Mouse (Mus musculus): ENCODE data around the gene Gckr.

Gckr gene

GRCm38 (mm10) chr5:31297047-31297757 is at the start of gene Gckr:
TSS of gene Gckr (plus strand) at chr5:31297443.
- peak; percentile 18 for DNase-seq

DNA sequence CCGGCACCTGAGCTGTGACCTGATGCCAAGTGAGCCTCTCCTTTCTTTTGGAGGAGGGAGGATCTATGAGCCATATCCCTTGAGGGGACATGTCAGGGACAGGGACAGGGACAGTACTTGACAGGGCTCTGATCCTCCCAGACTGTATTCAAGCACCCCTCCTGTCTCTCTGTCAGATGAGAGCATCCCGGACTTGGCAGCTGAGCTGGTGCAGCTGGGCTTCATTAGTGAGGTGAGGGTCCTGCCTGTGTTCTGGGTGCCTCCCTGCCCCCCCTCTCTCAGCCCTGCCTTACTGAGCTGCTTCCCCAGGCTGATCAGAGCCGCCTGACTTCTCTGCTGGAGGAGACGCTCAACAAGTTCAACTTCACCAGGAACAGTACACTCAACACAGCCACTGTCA is 46.5 kb upstream of the Gckr start:
- DNase-seq, result no peak

DNA sequence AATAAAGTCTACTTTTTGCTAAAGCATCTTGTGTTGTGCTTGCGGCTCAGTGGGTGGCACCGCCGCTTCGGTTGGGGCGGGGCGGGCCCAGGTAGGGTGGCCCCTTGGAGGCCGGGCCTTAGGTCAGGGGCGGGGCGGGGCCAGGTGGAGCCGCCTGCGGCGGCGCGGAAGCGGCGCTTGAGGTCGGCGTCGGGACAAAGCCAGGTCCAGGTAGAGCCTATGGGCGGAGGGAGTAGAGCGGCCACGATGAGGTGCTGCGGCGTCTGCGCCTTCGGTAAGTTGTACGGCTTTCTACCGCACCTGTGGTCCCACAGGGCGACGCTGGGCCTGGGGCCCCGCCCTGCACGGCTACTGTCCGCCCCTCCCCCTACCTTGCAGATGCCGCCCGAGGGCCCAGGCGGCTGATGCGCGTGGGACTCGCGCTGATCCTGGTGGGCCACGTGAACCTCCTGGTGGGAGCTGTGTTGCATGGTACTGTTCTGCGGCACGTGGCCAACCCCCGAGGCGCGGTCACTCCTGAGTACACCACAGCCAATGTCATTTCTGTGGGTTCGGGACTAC is 45.6 kb upstream of the Gckr start, which contains the start of gene Krtcap3:
Gene Krtcap3 (plus strand): TSS at position 151 of the 561 bp plus-strand sequence.
- peak; percentile 38 for DNase-seq

- no peak for DNase-seq
Measured at GRCm38 (mm10) chr5:31252151-31252550, 45.1 kb upstream of the Gckr start.

- DNase-seq, result no peak
Measured at GRCm38 (mm10) chr5:31252795-31253545, 44.3 kb upstream of the Gckr start.

- no peak for DNase-seq
Measured at GRCm38 (mm10) chr5:31253806-31254205, 43.4 kb upstream of the Gckr start.

- no peak for DNase-seq
Measured at GRCm38 (mm10) chr5:31254452-31254851, 42.8 kb upstream of the Gckr start.

DNA sequence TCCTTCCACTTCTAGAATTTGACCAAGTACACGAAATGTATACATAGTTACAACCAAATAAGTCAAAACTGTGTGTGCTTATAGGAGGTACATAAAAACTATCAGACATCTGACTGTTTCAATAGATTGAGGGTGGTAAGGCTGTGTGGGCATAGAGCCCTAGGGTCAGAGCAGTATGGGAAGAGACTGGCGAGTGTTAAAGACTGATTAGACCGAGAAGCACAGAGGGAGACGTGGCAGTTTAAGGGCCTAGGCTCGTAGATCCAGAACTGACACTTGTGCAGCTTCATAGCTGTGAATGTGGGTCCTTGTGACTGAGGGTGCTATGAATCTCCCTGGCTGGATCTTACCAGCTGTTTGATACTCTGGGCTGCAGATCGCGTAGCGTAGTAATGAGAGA is 42.3 kb upstream of the Gckr start:
- DNase-seq, result no peak

- no peak for DNase-seq
Measured at GRCm38 (mm10) chr5:31255381-31255780, 41.9 kb upstream of the Gckr start.

DNA sequence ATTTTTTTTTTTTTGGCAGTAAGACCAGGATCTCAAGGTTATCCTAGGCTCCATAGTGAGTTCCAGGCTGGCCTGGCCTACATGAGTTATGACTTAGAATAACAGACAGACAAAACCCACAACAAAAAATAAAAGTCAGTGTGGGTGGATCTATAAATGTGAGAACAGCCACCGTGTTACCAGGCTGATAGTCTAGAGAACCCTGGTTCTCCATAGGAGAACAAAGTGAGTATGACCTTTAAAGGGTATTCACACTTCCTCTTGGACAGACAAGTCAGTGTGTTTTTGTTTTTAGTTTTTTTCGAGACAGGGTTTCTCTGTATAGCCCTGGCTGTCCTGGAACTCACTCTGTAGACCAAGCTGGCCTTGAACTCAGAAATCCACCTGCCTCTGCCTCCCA is 41.3 kb upstream of the Gckr start:
- DNase-seq, result no peak

- DNase-seq, result no peak
Measured at GRCm38 (mm10) chr5:31257616-31258015, 39.6 kb upstream of the Gckr start.

DNA sequence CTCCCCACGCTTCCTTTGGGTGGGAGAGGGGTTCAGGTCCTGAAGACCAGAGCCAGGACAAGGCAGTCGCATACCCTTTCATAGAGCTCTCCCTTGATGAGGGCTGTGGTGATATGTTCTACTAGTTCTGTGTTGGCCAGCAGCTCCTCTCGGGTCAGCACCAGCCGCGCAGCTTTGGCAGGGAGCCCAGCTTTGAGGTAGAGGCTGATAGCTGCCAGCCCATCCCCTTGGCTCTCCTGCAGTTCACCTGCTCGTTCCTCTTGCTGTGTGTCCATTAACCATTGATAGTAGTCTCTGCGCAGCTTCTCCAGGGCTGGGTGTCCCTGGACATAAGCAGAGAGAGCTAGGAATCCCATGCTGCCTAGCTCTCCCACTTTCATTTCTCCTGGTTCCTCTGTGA is 31.1 kb upstream of the Gckr start:
- DNase-seq, result no peak

- DNase-seq, result no peak
Measured at GRCm38 (mm10) chr5:31267686-31268085, 29.6 kb upstream of the Gckr start.

DNA sequence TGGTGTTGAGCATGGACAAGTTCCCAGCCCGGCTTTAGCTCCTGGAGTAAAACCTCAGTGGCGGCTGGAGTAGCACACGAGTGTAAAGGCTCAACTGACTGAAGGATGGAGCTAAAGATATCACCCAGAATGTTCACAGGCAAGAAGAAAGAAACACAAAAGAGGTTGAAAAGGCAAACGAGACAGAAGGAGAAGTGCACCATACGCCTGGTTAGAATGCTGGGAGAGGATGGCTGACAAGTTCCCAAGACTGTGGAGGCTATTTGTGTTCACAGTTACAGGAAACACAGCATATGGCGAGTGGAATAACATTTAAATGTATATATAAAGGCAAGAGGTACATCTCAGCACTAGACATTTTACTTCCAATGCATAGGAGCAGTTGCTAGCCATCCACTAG is 24.2 kb upstream of the Gckr start:
- no peak for DNase-seq

- DNase-seq, result no peak
Measured at GRCm38 (mm10) chr5:31279245-31279988, 17.8 kb upstream of the Gckr start.

GRCm38 (mm10) chr5:31288225-31288624 is 9.0 kb upstream of the Gckr start:
- DNase-seq, result no peak

DNA sequence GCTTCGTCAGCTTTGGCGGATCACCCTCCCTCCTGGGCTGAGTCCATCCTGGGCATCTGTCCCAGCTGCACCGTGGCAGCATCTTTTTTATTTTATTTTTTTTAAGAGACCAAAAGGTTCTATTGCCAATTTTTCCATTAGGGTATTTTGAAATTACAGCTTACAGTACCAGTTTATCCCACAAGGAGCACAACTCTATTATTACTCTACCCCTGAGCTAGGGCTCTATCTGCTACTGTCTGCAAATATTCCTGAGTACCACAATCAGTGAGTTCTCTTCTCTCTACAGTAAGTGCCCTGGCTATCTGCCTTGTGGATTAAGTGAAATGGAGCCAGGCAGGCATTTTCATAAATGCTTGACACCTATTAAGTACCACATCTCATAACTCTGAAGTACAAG is 8.6 kb upstream of the Gckr start:
- no peak for DNase-seq

GRCm38 (mm10) chr5:31289626-31290230 is 7.5 kb upstream of the Gckr start:
- DNase-seq, result no peak

DNA sequence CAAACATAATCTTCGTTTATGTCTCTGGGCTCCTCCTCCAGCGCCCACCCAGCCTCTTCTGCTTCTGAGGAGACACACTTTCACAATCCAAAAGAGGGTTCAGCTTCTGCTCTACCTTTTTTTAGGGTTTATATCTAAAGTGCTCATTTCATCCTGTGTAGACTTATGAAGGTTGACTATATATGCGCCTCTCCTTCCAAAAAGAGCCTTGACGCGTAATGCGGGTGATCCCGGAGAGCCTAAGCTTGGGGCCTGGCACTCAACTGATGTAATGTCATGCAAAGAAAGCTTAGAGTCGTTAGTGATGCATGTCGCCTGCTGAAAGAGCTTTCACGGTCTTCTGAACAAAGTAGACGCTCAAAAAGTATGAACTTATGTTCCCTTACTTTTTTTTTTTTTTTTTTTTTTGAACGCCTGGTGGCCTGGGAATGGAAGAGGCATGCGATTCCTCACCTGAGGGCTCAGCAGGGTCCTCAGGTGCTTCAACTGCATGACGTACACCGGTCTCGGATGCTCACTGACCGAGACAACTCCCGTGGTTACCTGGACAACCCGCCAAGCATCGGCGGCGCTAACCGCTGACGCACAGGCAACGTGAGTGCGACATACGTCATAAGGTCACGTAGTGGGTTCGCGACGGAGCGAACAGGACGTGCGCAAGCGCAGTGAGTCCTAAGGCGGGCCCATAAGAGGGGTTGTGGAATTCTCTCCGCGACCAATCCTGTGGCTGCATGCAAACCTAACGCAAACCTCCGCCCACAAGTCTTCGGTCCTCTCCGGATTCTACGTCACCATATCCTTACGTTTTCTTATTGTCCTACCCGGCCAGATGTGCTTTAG is 6.5 kb upstream of the Gckr start, which contains the start of gene Ift172:
Gene Ift172 (minus strand): TSS at position 596 of the 840 bp plus-strand sequence.
- DNase-seq, result peak; percentile 98

DNA sequence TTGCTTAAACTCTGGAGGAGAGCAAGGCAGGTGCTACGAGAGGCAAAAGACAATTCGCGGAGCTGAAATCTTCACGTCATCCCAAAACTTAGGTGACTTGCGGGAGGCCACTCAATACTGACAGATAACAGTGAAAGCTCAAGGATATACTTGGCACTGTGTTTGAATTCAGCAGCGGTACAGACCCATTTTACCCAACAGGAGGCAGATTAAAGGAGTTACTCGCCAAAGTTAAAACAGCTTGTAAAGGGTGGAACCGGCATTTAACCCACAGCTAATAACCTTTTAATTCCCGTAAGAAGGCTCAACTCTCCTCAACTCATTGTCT is 5.9 kb upstream of the Gckr start:
- no peak for DNase-seq

- peak; percentile 48 for DNase-seq
Measured at GRCm38 (mm10) chr5:31294964-31295605, 2.2 kb upstream of the Gckr start.

All from cerebellum, adult 11-12 months (tissue).